Mouse (Mus musculus) left cerebral cortex, adult 9 months (tissue): ENCODE data around the gene 9930021J03Rik.

ENCODE experiments used
- DNase-seq, 2 experiments: peaks; one replicate each; pipeline ENCODE4 v3.0.0; 2022; ENCODE audit warnings: low spot score in 2 of 2

9930021J03Rik gene

GRCm38 (mm10) chr19:29696309-29696708 is 109.5 kb downstream of the 9930021J03Rik start:
- peak in 1 of 2 experiments; percentile 20 for DNase-seq

DNA sequence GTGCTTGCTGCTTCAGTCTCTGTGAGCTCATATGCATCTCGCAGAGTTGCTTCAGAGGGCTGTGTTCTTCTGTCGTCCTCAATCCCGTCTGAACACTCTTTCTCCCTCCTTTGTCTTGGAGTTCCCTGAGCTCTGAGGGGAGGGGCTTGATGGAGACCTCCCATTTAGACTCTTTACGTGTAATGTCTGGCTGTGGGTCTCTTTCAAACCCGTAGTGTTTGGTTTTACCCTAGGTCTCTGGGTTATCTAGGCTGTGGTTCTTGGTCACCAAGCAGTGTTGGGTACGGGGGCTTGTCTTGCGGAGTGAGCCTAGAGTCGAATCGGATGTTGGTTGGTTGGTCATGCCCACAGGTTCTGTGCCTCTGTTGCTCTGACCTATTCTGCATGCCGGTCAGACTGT is 110.7 kb downstream of the 9930021J03Rik start:
- DNase-seq, result no peak

DNA sequence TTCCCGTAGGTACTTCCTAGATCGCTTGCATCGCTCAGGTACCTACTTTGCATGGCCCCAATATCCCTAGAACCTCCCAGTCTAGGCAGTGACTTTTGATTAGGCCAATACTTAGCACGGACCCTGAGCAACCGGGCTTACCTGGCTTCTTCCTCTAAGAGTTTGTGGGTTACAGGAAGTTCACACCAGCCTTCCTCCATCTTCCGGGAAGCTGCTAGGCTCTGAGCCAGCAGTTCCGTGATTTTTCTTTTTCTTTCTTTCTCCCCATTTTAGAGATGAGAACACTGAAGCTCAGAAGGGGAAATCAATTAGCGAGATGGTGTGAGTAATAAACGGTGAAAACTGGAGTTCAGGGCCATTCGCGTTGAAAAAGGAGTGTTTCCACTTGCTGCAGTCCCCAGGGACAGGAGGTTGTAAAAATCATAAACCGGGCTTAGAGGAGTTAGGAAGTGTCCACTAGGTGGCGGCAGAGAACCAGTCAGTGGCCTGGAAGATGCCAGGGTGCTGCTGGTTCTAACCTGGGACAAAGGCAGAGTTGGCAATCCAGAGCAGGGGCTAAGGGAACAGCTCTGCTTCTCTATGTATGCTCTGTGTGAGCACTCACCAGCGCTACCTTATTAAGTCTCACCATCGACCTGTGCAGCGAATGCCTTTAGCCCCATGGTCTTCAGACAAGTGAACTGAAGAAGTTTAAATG is 121.8 kb downstream of the 9930021J03Rik start:
- peak in 1 of 2 experiments; percentile 88 for DNase-seq

- no peak for DNase-seq
Measured at GRCm38 (mm10) chr19:29680182-29681152, 125.3 kb downstream of the 9930021J03Rik start.

GRCm38 (mm10) chr19:29678181-29678778 is 127.5 kb downstream of the 9930021J03Rik start:
- DNase-seq, result peak in 1 of 2 experiments; percentile 12

DNA sequence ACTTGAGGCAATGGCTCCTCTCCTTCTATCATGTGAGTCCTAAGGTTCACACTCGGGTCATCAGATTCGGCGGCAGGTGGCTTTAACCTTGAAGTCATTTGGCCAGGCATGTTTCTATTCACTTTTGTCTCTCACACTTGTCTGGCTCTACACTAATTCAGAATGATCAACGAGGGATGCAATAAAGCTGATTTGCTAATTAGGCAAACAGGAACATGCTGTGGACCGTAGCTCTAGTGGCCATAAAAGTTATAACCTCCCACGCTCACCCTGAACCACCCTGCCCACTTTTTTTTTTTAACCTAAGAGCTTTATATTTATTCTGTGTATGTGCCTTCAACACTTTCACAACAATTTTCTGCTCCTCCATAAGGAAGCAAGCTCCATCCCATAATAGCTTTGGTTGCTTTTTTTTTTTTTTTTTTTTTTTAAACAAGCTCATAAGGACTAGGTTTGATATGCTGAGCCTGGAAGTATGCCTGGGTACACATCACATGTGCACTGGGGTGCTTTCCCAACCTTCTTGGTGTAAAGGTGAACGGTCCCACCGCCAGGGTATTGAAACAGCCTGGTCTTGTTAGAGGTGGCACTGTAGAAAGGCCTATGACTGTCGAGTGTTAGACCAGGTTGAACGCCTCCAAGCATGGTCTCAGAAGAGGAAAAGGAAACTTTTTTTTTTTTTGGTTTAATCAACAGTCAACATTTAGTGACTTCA is 129.2 kb downstream of the 9930021J03Rik start:
- DNase-seq, result no peak

DNA sequence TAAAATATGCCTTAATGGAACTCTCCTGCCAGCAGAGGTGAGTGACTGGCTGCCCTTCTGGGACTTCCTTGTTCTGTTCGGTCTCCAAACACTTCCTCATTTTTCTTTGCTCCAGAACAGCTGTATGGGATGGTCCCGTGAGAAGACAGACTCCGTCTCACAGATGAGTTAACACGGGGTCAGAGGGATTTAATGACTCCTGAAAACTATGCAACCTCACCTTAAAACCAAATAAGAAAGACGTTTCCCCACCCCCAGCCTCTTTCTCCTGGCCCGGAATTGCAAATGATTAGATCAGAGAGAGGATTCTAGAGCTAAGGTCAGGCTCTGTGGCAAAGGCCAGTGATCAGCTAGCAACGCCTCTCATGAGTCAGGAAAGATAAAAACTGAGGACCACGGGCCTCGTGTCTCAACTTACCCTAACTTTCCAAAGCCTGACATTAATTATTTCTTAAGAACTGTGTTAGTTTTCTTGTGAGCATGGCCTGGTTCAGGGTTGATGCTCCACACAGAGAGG is 130.2 kb downstream of the 9930021J03Rik start:
- no peak for DNase-seq

DNA sequence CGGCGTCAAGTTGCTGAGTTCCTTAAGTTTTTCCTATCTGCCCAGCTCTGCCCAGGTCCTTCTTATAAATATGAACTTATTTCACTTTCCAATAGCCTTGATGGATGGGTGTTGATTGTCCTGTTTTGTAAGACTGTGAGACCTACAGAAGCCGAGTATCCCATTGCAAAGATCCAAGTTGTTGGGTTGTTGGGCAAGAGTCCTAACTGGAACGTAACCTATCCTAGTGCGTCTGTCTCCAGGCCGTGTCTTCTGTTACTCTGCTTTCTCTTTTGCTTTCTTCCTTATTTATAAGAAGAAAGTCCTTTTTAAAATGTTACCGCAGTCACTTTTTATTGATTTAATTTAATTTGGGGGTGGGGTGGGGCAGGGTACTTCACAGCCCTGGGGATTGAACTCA is 130.8 kb downstream of the 9930021J03Rik start:
- no peak for DNase-seq

GRCm38 (mm10) chr19:29672660-29673059 is 133.1 kb downstream of the 9930021J03Rik start:
- no peak for DNase-seq

- DNase-seq, result no peak
Measured at GRCm38 (mm10) chr19:29671160-29671559, 134.6 kb downstream of the 9930021J03Rik start.

GRCm38 (mm10) chr19:29670247-29670646 is 135.5 kb downstream of the 9930021J03Rik start:
- DNase-seq, result no peak

- DNase-seq, result no peak
Measured at GRCm38 (mm10) chr19:29668135-29668534, 137.7 kb downstream of the 9930021J03Rik start.

DNA sequence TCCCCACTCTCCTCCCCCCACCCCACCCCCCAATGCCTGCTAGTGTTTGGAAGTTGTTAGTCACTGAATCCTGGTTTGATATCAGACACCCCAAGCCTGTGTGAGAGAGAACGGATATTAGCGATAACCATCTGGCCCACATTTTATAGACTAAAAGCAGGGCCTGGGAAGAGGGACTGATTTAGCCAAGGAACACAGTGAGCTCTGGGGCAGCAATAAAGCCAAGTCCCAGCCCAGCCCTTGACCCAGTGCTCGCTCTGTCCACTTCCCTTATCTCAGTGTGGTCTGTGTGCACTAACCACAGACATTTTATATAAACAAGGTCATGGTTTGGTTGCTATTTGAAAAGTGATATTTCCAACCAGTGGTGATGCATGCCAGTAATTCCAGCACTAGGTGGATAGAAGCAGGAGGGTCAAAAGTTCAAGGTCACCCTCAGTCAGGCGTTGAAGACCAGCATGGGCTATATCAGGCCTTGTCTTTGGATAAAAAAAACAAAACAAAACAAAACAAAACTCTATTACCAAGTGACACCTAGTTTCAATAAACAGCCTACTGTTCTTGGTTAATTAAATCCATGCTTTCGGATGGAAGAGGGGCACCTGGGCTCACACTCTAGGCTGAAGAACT is 138.7 kb downstream of the 9930021J03Rik start:
- DNase-seq, result no peak

DNA sequence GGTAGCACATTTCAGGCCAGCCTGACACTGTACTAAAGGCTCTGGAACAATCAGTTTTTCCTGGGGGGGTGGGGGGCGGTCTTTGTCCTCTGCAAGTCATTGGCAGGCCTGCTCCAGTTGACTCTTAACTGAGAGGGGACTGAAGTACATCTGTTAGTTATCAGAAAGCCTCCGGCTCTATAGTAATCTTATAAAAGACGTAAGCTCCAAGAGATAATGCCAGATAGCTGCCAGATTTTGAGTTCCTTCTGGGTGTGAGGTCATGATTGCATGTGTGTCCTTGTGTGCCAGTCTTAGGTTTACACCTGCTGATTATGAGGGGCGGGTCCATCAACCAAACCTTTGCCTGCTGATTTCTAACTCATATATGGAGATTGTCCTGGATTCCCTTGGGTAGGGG is 139.6 kb downstream of the 9930021J03Rik start:
- no peak for DNase-seq

DNA sequence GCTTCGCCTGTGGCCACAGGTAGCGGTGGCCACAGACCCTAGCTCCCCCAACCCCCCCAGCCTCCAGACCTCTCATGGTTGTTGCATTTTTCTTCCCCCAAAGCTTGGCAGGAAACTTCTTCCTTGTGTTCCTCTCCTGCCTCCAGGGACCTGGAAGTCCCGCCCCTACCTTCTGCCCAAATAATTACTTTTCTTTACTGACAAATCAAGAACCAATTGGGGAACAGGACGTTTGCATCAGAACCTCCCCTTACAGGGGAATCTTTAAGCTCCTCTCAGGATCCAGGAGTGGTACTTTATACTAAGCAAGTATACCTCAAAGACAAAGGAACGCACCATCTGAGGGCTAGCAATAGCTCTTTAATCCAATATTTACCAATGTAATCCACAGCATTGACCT is 140.9 kb downstream of the 9930021J03Rik start:
- no peak for DNase-seq
